ENCODE assay signal across 31 mouse cellular contexts in genomic region chr10:44555317-44555716, GRCm38 (mm10). TPM values are rescaled to one million over a fixed set of nuclear protein-coding genes. Genes with fewer than 3 reads are reported as not detected.
A peak's percentile ranks its signal among the peaks of the same experiment; 100 is the strongest.
DNase-seq lines count a peak whose midpoint lies in the region; ATAC-seq and TF ChIP-seq lines count a peak whose summit lies in the region.
"Had no signal": no experiment of that assay in that cellular context is flagged by ENCODE, and none has a peak within 500 bp of the region (broad histone marks: within the 10 kb centered on the region; RNA-seq: fewer than 3 reads in every experiment).

No protein-coding gene starts in this region.

- TF ChIP-seq CTCF in lung, postnatal 0 days (IDR thresholded peaks at IDR 0.05), result no peak

- peak; percentile 75 for TF ChIP-seq EP300 in lung, postnatal 0 days (IDR thresholded peaks at IDR 0.05)

- no peak overlapping the region for H3K4me2 ChIP-seq in heart, embryonic 11.5 days
- H3K4me2 ChIP-seq in lung, postnatal 0 days (replicated peaks; ENCODE audit: low read depth, low read length), result no peak overlapping the region
- H3K4me2 ChIP-seq in liver, embryonic 12.5 days, result peak overlapping the region; percentile 28
- H3K4me2 ChIP-seq: hindbrain, embryonic 12.5 days; limb, embryonic 12.5 days had no signal

- DNase-seq in heart, postnatal 14 days, result no peak
- DNase-seq in lung, postnatal 0 days (ENCODE audit: low spot score), result no peak
- no peak for DNase-seq in lung, postnatal 4 days
- DNase-seq in right cerebral cortex, postnatal 25 days, result no peak
- DNase-seq in cerebellum, adult 8-10 months, result no peak
- DNase-seq: adrenal gland, postnatal 14 days; cerebellum, adult 18-20 months; cerebellum, postnatal 14 days; gastrocnemius, adult 2 months; heart, postnatal 36 days; kidney, adult 9 months; kidney, postnatal 25 days; lung, adult 18-20 months; lung, postnatal 10 days; midbrain, embryonic 14.5 days; retina, postnatal 1 day; right cerebral cortex, postnatal 14 days; spleen, adult 18-20 months; thymus, postnatal 14 days had no signal

- no peaks in the 10 kb centered on the region for H3K27me3 ChIP-seq in heart, embryonic 11.5 days (ENCODE audit: control insufficient read depth, insufficient read depth, low read length)
- no peaks in the 10 kb centered on the region for H3K27me3 ChIP-seq in lung, postnatal 0 days (replicated peaks; ENCODE audit: insufficient read depth, low read length)
- no peaks in the 10 kb centered on the region for H3K27me3 ChIP-seq in liver, embryonic 12.5 days (replicated peaks)
- H3K27me3 ChIP-seq: hindbrain, embryonic 12.5 days; limb, embryonic 12.5 days; megakaryocyte, embryonic 14.5 days had no signal

- H3K27ac ChIP-seq in heart, embryonic 11.5 days (ENCODE audit: low read depth, low read length), result no peak overlapping the region
- H3K27ac ChIP-seq in lung, postnatal 0 days (ENCODE audit: low read length), result no peak overlapping the region
- H3K27ac ChIP-seq in liver, embryonic 12.5 days, result peak overlapping the region; percentile 70
- H3K27ac ChIP-seq: gastrocnemius, adult 2 months; hindbrain, embryonic 12.5 days; layer of hippocampus, adult 2 months; left cerebral cortex, adult 2 months; limb, embryonic 12.5 days had no signal

- intact Hi-C loops in heart, postnatal 14 days (cut with DNase I), result no loop called here

- H3K4me1 ChIP-seq in heart, embryonic 11.5 days (ENCODE audit: control insufficient read depth, insufficient read depth, low read length), result no peaks in the 10 kb centered on the region
- no peaks in the 10 kb centered on the region for H3K4me1 ChIP-seq in lung, postnatal 0 days (ENCODE audit: insufficient read depth, low read depth, low read length)
- H3K4me1 ChIP-seq in liver, embryonic 12.5 days, result peaks cover 14% of the 10 kb centered on the region
- H3K4me1 ChIP-seq: hindbrain, embryonic 12.5 days; limb, embryonic 12.5 days had no signal

- ATAC-seq in heart, embryonic 11.5 days (replicated peaks; ENCODE audit: insufficient number of reproducible peaks, low FRiP score, low TSS enrichment), result 0 out of 2 replicates have a peak, but pooled peaks have one; percentile 46
- peak; percentile 73; the same call in 1 of the 2 replicates for ATAC-seq in lung, postnatal 0 days
- ATAC-seq in liver, embryonic 12.5 days, result peak; percentile 91
- 0 out of 2 replicates have a peak, but pooled peaks have one; percentile 20 for ATAC-seq in megakaryocyte progenitor cell, adult 5-6 weeks (replicated peaks; ENCODE audit: poor library complexity)
- ATAC-seq: forebrain, embryonic 16.5 days; intestine, embryonic 16.5 days had no signal

- H3K36me3 ChIP-seq in heart, embryonic 11.5 days (ENCODE audit: control insufficient read depth, insufficient read depth, low read length), result no peaks in the 10 kb centered on the region
- no peaks in the 10 kb centered on the region for H3K36me3 ChIP-seq in lung, postnatal 0 days (ENCODE audit: insufficient read depth, low read length)
- no peaks in the 10 kb centered on the region for H3K36me3 ChIP-seq in liver, embryonic 12.5 days
- H3K36me3 ChIP-seq: G1E; hindbrain, embryonic 12.5 days; limb, embryonic 12.5 days had no signal

- WGBS in heart, embryonic 11.5 days (ENCODE audit: insufficient replicate concordance), result 8% methylated on average over 2 of the region's 2 CpGs
- 23% methylated on average over 2 of the region's 2 CpGs for WGBS in lung, postnatal 0 days
- WGBS in liver, embryonic 12.5 days (ENCODE audit: insufficient replicate concordance), result 8% methylated on average over 2 of the region's 2 CpGs

- no peak overlapping the region for H3K9ac ChIP-seq in heart, embryonic 11.5 days (ENCODE audit: low read depth, low read length)
- H3K9ac ChIP-seq in lung, postnatal 0 days (replicated peaks; ENCODE audit: low read depth), result no peak overlapping the region
- no peak overlapping the region for H3K9ac ChIP-seq in liver, embryonic 12.5 days
- H3K9ac ChIP-seq: hindbrain, embryonic 12.5 days; limb, embryonic 12.5 days had no signal

- no peak overlapping the region for H3K4me3 ChIP-seq in heart, embryonic 11.5 days (ENCODE audit: low read depth, low read length)
- H3K4me3 ChIP-seq in lung, postnatal 0 days (ENCODE audit: low read depth, low read length), result no peak overlapping the region
- no peak overlapping the region for H3K4me3 ChIP-seq in liver, embryonic 12.5 days
- H3K4me3 ChIP-seq: erythroblast, embryonic 14.5 days; gastrocnemius, adult 2 months; hindbrain, embryonic 12.5 days; layer of hippocampus, adult 2 months; left cerebral cortex, adult 2 months; limb, embryonic 12.5 days; megakaryocyte, embryonic 14.5 days had no signal

- 0 out of 2 replicates have a peak, but pooled peaks cover 2% of the 10 kb centered on the region for H3K9me3 ChIP-seq in heart, embryonic 11.5 days (replicated peaks; ENCODE audit: control insufficient read depth, low read length)
- H3K9me3 ChIP-seq in lung, postnatal 0 days (ENCODE audit: low read length), result no peaks in the 10 kb centered on the region
- no peaks in the 10 kb centered on the region for H3K9me3 ChIP-seq in liver, embryonic 12.5 days (replicated peaks)
- H3K9me3 ChIP-seq: G1E; limb, embryonic 12.5 days had no signal

RNA-seq across cellular contexts. Expression of gene Prdm1, which starts 27.0 kb away (rescaled TPM):
- 0.08 and 0.36 TPM in 2 replicates for polyA plus RNA-seq in heart, embryonic 11.5 days (2014; fragmentation: Nextera tagmentation; extraction: Ambion mirVana)
- 1 to 10 TPM; 1.6 to 2.1 TPM for total RNA-seq in heart, postnatal 14 days (2021)
- polyA plus RNA-seq in lung, postnatal 0 days (2015; fragmentation: Nextera tagmentation; extraction: Ambion mirVana), result 3.2 and 5.5 TPM in 2 replicates
- 0.26 and 0.41 TPM in 2 replicates for polyA plus RNA-seq in liver, embryonic 12.5 days (2016; fragmentation: Nextera tagmentation; extraction: Ambion mirVana)
- total RNA-seq in megakaryocyte progenitor cell, adult 5-6 weeks (2015), result 0.17 and 0.25 TPM in 2 replicates
- total RNA-seq in megakaryocyte progenitor cell, adult 5-6 weeks (2017), result 0.08 and 0.14 TPM in 2 replicates
- polyA plus RNA-seq: erythroblast, embryonic 14.5 days had no signal

Comparison
In these comparisons a context has a peak if more than half of its experiments do, and no peak if none do; other contexts are left out.
1. ATAC-seq: peak in every context shown above with its lines; median percentile 91 in liver, embryonic 12.5 days; 73 in lung, postnatal 0 days; 46 in heart, embryonic 11.5 days; 20 in megakaryocyte progenitor cell, adult 5-6 weeks.